Mouse (Mus musculus): Measurements from ENCODE around the gene Naa38.

The Naa38 gene

GRCm38 (mm10) chr11:69400083-69400850 lies 5.0 kb downstream of the Naa38 start:
- peak; percentile 27 for DNase-seq (ENCODE audit: extremely low spot score)

- DNase-seq (ENCODE audit: extremely low spot score) = peak; percentile 83
These were observed 5.9 kb downstream of the Naa38 start for GRCm38 (mm10) chr11:69401210-69401637.

GRCm38 (mm10) chr11:69401987-69402386 lies 6.7 kb downstream of the Naa38 start:
- no peak for DNase-seq (ENCODE audit: extremely low spot score)

- no peak for DNase-seq (ENCODE audit: extremely low spot score)
These were observed 8.7 kb downstream of the Naa38 start for GRCm38 (mm10) chr11:69403691-69404594.

GRCm38 (mm10) chr11:69404595-69405396 lies 9.5 kb downstream of the Naa38 start:
- DNase-seq (ENCODE audit: extremely low spot score) = no peak

GRCm38 (mm10) chr11:69405397-69406200 lies 10.3 kb downstream of the Naa38 start:
- DNase-seq (ENCODE audit: extremely low spot score) = no peak

- no peak for DNase-seq (ENCODE audit: extremely low spot score)
These were observed 11.0 kb downstream of the Naa38 start for GRCm38 (mm10) chr11:69406282-69406681.

GRCm38 (mm10) chr11:69406867-69407723 lies 11.8 kb downstream of the Naa38 start:
- DNase-seq (ENCODE audit: extremely low spot score) = no peak

GRCm38 (mm10) chr11:69407724-69408004 lies 12.4 kb downstream of the Naa38 start:
- DNase-seq (ENCODE audit: extremely low spot score) = no peak

GRCm38 (mm10) chr11:69408541-69409377 lies 13.5 kb downstream of the Naa38 start:
- DNase-seq (ENCODE audit: extremely low spot score) = peak; percentile 86

- peak; percentile 92 for DNase-seq (ENCODE audit: extremely low spot score)
These were observed 14.2 kb downstream of the Naa38 start for GRCm38 (mm10) chr11:69409378-69410044.

GRCm38 (mm10) chr11:69410045-69410309 lies 14.7 kb downstream of the Naa38 start:
- DNase-seq (ENCODE audit: extremely low spot score) = no peak

- DNase-seq (ENCODE audit: extremely low spot score) = no peak
These were observed 15.2 kb downstream of the Naa38 start for GRCm38 (mm10) chr11:69410310-69411072.

- DNase-seq (ENCODE audit: extremely low spot score) = peak; percentile 98
These were observed 15.8 kb downstream of the Naa38 start for GRCm38 (mm10) chr11:69411073-69411535.

- peak; percentile 75 for DNase-seq (ENCODE audit: extremely low spot score)
These were observed 16.4 kb downstream of the Naa38 start for GRCm38 (mm10) chr11:69411538-69412203.

GRCm38 (mm10) chr11:69412548-69412947 lies 17.3 kb downstream of the Naa38 start:
- no peak for DNase-seq (ENCODE audit: extremely low spot score)
